In the genomic region with DNA sequence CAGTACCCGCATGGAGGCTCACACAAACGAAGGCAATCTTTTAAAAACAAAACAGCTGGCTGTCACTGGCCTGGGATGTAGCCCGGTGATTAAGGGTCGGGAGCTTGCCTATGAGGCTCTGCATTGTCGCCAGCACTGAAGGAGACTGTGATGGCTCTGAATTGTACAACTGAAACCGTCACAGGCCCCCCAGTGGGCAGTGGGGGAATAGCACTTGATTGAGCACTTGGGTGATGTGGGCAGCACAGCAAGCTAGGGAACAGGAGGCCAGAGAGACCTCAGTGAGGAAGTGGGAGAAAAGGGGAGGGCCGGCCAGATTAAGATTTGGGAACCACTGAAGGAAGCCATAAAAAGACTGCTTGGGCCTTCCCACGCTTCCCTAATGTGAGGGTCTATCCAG, we compare ENCODE assay signal across 8 mouse cellular contexts. TPM values are rescaled to one million over a fixed set of nuclear protein-coding genes. Genes with fewer than 3 reads are reported as not detected.
DNase-seq lines count a peak whose midpoint lies in the region; ATAC-seq and TF ChIP-seq lines count a peak whose summit lies in the region.

No protein-coding gene starts in this region.

- WGBS in hindbrain, embryonic 10.5 days: 23% methylated on average over 8 of the region's 8 CpGs
- 21% methylated on average over 8 of the region's 8 CpGs for whole genome bisulfite sequencing in hindbrain, embryonic 16.5 days
- 24% methylated on average over 8 of the region's 8 CpGs for WGBS in intestine, embryonic 16.5 days
- 27% methylated on average over 8 of the region's 8 CpGs for WGBS in midbrain, postnatal 0 days
- WGBS in stomach, embryonic 14.5 days: 24% methylated on average over 8 of the region's 8 CpGs

- no peaks in the 10 kb centered on the region for H3K9me3 ChIP-seq in hindbrain, embryonic 10.5 days
- no peaks in the 10 kb centered on the region for H3K9me3 ChIP-seq in hindbrain, embryonic 16.5 days (ENCODE audit: control insufficient read depth, low read length)
- no peaks in the 10 kb centered on the region for H3K9me3 ChIP-seq in intestine, embryonic 16.5 days (ENCODE audit: control insufficient read depth, low read length)
- H3K9me3 ChIP-seq in midbrain, postnatal 0 days (ENCODE audit: low read length): no peaks in the 10 kb centered on the region
- no peaks in the 10 kb centered on the region for H3K9me3 ChIP-seq in stomach, embryonic 14.5 days (ENCODE audit: control insufficient read depth, low read depth, low read length)

- TF ChIP-seq CTCF in midbrain, postnatal 0 days (IDR thresholded peaks at IDR 0.05): peak; percentile 77

- ATAC-seq in hindbrain, embryonic 16.5 days: no peak
- ATAC-seq in intestine, embryonic 16.5 days: peak; percentile 49; the same call in 1 of the 2 replicates
- ATAC-seq in midbrain, postnatal 0 days (ENCODE audit: low FRiP score): 0 out of 2 replicates have a peak, but pooled peaks have one; percentile 27
- peak; percentile 19; the same call in 1 of the 2 replicates for ATAC-seq in stomach, embryonic 14.5 days (ENCODE audit: insufficient number of reproducible peaks, insufficient read depth, low FRiP score, low read depth)

- peak; percentile 81 for DNase-seq in hindbrain, embryonic 10.5 days (ENCODE audit: low spot score)
- peak; percentile 81 for DNase-seq in c-Kit-positive CD71-negative TER-119-negative erythroid progenitor cells, embryonic 14.5 days (ENCODE audit: low read depth)
- peak; percentile 74 to 81 for DNase-seq in frontal cortex, postnatal 10 days (ENCODE audit: low spot score in 2 of 2)
- peak; percentile 72 to 85 for DNase-seq in left cerebral cortex, postnatal 25 days (ENCODE audit: low spot score in 2 of 2)
- DNase-seq in midbrain, postnatal 0 days (ENCODE audit: low spot score): peak; percentile 83

- H3K4me1 ChIP-seq in hindbrain, embryonic 10.5 days (replicated peaks): peaks cover 43% of the 10 kb centered on the region
- no peaks in the 10 kb centered on the region for H3K4me1 ChIP-seq in hindbrain, embryonic 16.5 days (ENCODE audit: control insufficient read depth, insufficient read depth, low read depth, low read length)
- peaks cover 3% of the 10 kb centered on the region for H3K4me1 ChIP-seq in intestine, embryonic 16.5 days (ENCODE audit: control insufficient read depth, insufficient read depth, low read length)
- no peaks in the 10 kb centered on the region for H3K4me1 ChIP-seq in midbrain, postnatal 0 days (ENCODE audit: insufficient read depth, low read length)
- H3K4me1 ChIP-seq in stomach, embryonic 14.5 days (ENCODE audit: control insufficient read depth, insufficient read depth, low read length): no peaks in the 10 kb centered on the region

- no peak overlapping the region for H3K9ac ChIP-seq in hindbrain, embryonic 16.5 days (ENCODE audit: low read depth, low read length)
- H3K9ac ChIP-seq in intestine, embryonic 16.5 days (ENCODE audit: low read depth, low read length): no peak overlapping the region
- no peak overlapping the region for H3K9ac ChIP-seq in midbrain, postnatal 0 days (replicated peaks; ENCODE audit: low read length, poor library complexity, severe bottlenecking)
- H3K9ac ChIP-seq in stomach, embryonic 14.5 days (replicated peaks; ENCODE audit: low read depth, low read length): no peak overlapping the region

- intact Hi-C loops in left cerebral cortex, postnatal 25 days (cut with DNase I): loop anchor here (2.0 kb wide), 1 partner anchor 37 kb away; no protein-coding TSS in a partner anchor

- H3K4me3 ChIP-seq in hindbrain, embryonic 10.5 days: no peak overlapping the region
- no peak overlapping the region for H3K4me3 ChIP-seq in hindbrain, embryonic 16.5 days (ENCODE audit: low read length)
- H3K4me3 ChIP-seq in intestine, embryonic 16.5 days (ENCODE audit: low read length): no peak overlapping the region
- no peak overlapping the region for H3K4me3 ChIP-seq in midbrain, postnatal 0 days (ENCODE audit: low read depth, low read length)
- no peak overlapping the region for H3K4me3 ChIP-seq in stomach, embryonic 14.5 days (ENCODE audit: low read depth, low read length)

- peaks cover 4% of the 10 kb centered on the region for H3K36me3 ChIP-seq in hindbrain, embryonic 10.5 days
- H3K36me3 ChIP-seq in hindbrain, embryonic 16.5 days (ENCODE audit: control insufficient read depth, insufficient read depth, low read length): 0 out of 2 replicates have a peak, but pooled peaks cover 2% of the 10 kb centered on the region
- no peaks in the 10 kb centered on the region; the same call in 1 of the 2 replicates for H3K36me3 ChIP-seq in intestine, embryonic 16.5 days (ENCODE audit: control insufficient read depth, insufficient read depth, low read length)
- no peaks in the 10 kb centered on the region; the same call in 1 of the 2 replicates for H3K36me3 ChIP-seq in midbrain, postnatal 0 days (ENCODE audit: insufficient read depth, low read length)
- peaks cover 3% of the 10 kb centered on the region; the same call in 1 of the 2 replicates for H3K36me3 ChIP-seq in stomach, embryonic 14.5 days (ENCODE audit: control insufficient read depth, insufficient read depth, low read length)

- H3K4me2 ChIP-seq in hindbrain, embryonic 16.5 days (ENCODE audit: low read length): no peak overlapping the region
- H3K4me2 ChIP-seq in intestine, embryonic 16.5 days (ENCODE audit: low read depth, low read length): no peak overlapping the region
- no peak overlapping the region for H3K4me2 ChIP-seq in midbrain, postnatal 0 days (ENCODE audit: low read depth, low read length, poor library complexity, severe bottlenecking)
- H3K4me2 ChIP-seq in stomach, embryonic 14.5 days (replicated peaks; ENCODE audit: low read depth, low read length): no peak overlapping the region

- no peak overlapping the region for H3K27ac ChIP-seq in hindbrain, embryonic 10.5 days
- no peak overlapping the region for H3K27ac ChIP-seq in hindbrain, embryonic 16.5 days (ENCODE audit: low read depth, low read length)
- no peak overlapping the region for H3K27ac ChIP-seq in intestine, embryonic 16.5 days (ENCODE audit: low read length)
- H3K27ac ChIP-seq in midbrain, postnatal 0 days (ENCODE audit: low read depth, low read length): no peak overlapping the region
- no peak overlapping the region for H3K27ac ChIP-seq in stomach, embryonic 14.5 days (ENCODE audit: low read length)

- peaks cover 87% of the 10 kb centered on the region for H3K27me3 ChIP-seq in hindbrain, embryonic 10.5 days (ENCODE audit: insufficient read depth, poor library complexity, severe bottlenecking)
- H3K27me3 ChIP-seq in hindbrain, embryonic 16.5 days (replicated peaks; ENCODE audit: control insufficient read depth, insufficient read depth, low read length): peaks cover 9% of the 10 kb centered on the region
- no peaks in the 10 kb centered on the region for H3K27me3 ChIP-seq in intestine, embryonic 16.5 days (replicated peaks; ENCODE audit: control insufficient read depth, insufficient read depth, low read length)
- peaks cover 10% of the 10 kb centered on the region; the same call in 1 of the 2 replicates for H3K27me3 ChIP-seq in midbrain, postnatal 0 days (ENCODE audit: insufficient read depth, low read length)
- 0 out of 2 replicates have a peak, but pooled peaks cover 3% of the 10 kb centered on the region for H3K27me3 ChIP-seq in stomach, embryonic 14.5 days (ENCODE audit: control insufficient read depth, insufficient read depth, low read length)

RNA-seq across cellular contexts. Expression of gene Tcea3, which starts 7.9 kb away (rescaled TPM):
- 1.3 and 2.2 TPM in 2 replicates for polyA plus RNA-seq in hindbrain, embryonic 10.5 days (2016; fragmentation: Nextera tagmentation; extraction: Ambion mirVana)
- polyA plus RNA-seq in hindbrain, embryonic 16.5 days (2015; fragmentation: Nextera tagmentation; extraction: Ambion mirVana): 2.1 and 3.5 TPM in 2 replicates
- 22.9 and 23.3 TPM in 2 replicates for polyA plus RNA-seq in intestine, embryonic 16.5 days (2015; fragmentation: Nextera tagmentation; extraction: Ambion mirVana)
- total RNA-seq in left cerebral cortex, postnatal 25 days (2021): under 1 TPM; 0.57 to 0.76 TPM
- total RNA-seq in midbrain, postnatal 0 days (2014; rRNA removed): 0.66 and 1.1 TPM in 2 replicates
- polyA plus RNA-seq in midbrain, postnatal 0 days (2015; fragmentation: Nextera tagmentation; extraction: Ambion mirVana): 2.7 and 3.1 TPM in 2 replicates
- polyA plus RNA-seq in stomach, embryonic 14.5 days (2014; fragmentation: Nextera tagmentation; extraction: Ambion mirVana): 19.7 and 19.8 TPM in 2 replicates

RNA-seq across cellular contexts. Expression of gene Asap3, which starts 33.5 kb away (rescaled TPM):
- 5.2 and 6.5 TPM in 2 replicates for polyA plus RNA-seq in hindbrain, embryonic 10.5 days (2016; fragmentation: Nextera tagmentation; extraction: Ambion mirVana)
- polyA plus RNA-seq in hindbrain, embryonic 16.5 days (2015; fragmentation: Nextera tagmentation; extraction: Ambion mirVana): 6.2 and 7.9 TPM in 2 replicates
- polyA plus RNA-seq in intestine, embryonic 16.5 days (2015; fragmentation: Nextera tagmentation; extraction: Ambion mirVana): 3.3 and 4.4 TPM in 2 replicates
- total RNA-seq in left cerebral cortex, postnatal 25 days (2021): 1 to 10 TPM; 3.1 to 3.2 TPM
- 5.9 and 7.6 TPM in 2 replicates for total RNA-seq in midbrain, postnatal 0 days (2014; rRNA removed)
- polyA plus RNA-seq in midbrain, postnatal 0 days (2015; fragmentation: Nextera tagmentation; extraction: Ambion mirVana): 3.7 and 4.1 TPM in 2 replicates
- polyA plus RNA-seq in stomach, embryonic 14.5 days (2014; fragmentation: Nextera tagmentation; extraction: Ambion mirVana): 5.1 and 5.6 TPM in 2 replicates

RNA-seq across cellular contexts. Expression of gene Zfp46, which starts 44.9 kb away (rescaled TPM):
- polyA plus RNA-seq in hindbrain, embryonic 10.5 days (2016; fragmentation: Nextera tagmentation; extraction: Ambion mirVana): 24.6 and 29.0 TPM in 2 replicates
- 35.2 and 44.8 TPM in 2 replicates for polyA plus RNA-seq in hindbrain, embryonic 16.5 days (2015; fragmentation: Nextera tagmentation; extraction: Ambion mirVana)
- 13.6 and 15.0 TPM in 2 replicates for polyA plus RNA-seq in intestine, embryonic 16.5 days (2015; fragmentation: Nextera tagmentation; extraction: Ambion mirVana)
- total RNA-seq in left cerebral cortex, postnatal 25 days (2021): 10 to 100 TPM; 54.6 to 64.2 TPM
- total RNA-seq in midbrain, postnatal 0 days (2014; rRNA removed): 53.8 and 66.9 TPM in 2 replicates
- 27.2 and 27.7 TPM in 2 replicates for polyA plus RNA-seq in midbrain, postnatal 0 days (2015; fragmentation: Nextera tagmentation; extraction: Ambion mirVana)
- 24.7 and 25.1 TPM in 2 replicates for polyA plus RNA-seq in stomach, embryonic 14.5 days (2014; fragmentation: Nextera tagmentation; extraction: Ambion mirVana)
